28 mouse cellular contexts compared by ENCODE assay signal in the genomic region with DNA sequence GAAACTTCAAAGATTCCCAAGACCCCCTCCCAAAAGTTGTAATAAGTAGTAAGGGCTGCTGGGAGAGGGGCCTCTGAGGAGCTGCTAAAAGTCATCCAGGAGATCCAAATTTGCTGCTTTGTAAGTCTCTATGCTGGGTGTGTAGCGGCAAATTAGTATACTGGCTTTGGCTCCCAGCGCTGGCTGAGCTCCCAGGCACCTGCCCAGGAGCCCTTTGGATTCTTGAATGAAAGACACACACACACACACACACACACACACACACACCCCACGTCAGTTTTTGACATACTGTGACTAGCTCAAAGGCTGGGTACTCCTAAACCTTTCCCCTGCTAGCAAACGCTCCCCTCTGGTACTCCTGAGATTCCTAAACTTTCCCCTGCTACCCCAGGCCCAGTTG. TPM values are rescaled to one million over a fixed set of nuclear protein-coding genes. Genes with fewer than 3 reads are reported as not detected.
"Had no signal": no experiment of that assay in that cellular context is flagged by ENCODE, and none has a peak within 500 bp of the region (broad histone marks: within the 10 kb centered on the region; RNA-seq: fewer than 3 reads in every experiment).

No protein-coding gene starts in this region.

- H3K27me3 ChIP-seq: heart, embryonic 12.5 days; hindbrain, embryonic 12.5 days; intestine, embryonic 15.5 days; liver, embryonic 15.5 days had no signal

- H3K36me3 ChIP-seq: heart, embryonic 10.5 days; heart, embryonic 12.5 days; hindbrain, embryonic 10.5 days; hindbrain, embryonic 12.5 days; intestine, embryonic 15.5 days; limb, embryonic 10.5 days; limb, embryonic 12.5 days; liver, embryonic 13.5 days; liver, embryonic 15.5 days had no signal

- H3K4me2 ChIP-seq: heart, embryonic 12.5 days; hindbrain, embryonic 12.5 days; hindbrain, embryonic 14.5 days; intestine, embryonic 15.5 days; limb, embryonic 12.5 days; liver, embryonic 11.5 days; liver, embryonic 13.5 days; liver, embryonic 15.5 days had no signal

- ATAC-seq: hindbrain, embryonic 16.5 days; inflammation-experienced regulatory T-cells, adult 6 months; intestine, embryonic 15.5 days; intestine, postnatal 0 days; liver, postnatal 0 days had no signal

- H3K27ac ChIP-seq: gastrocnemius, adult 2 months; heart, embryonic 10.5 days; hindbrain, embryonic 10.5 days; hindbrain, embryonic 12.5 days; hindbrain, embryonic 14.5 days; intestine, embryonic 15.5 days; kidney, postnatal 0 days; layer of hippocampus, adult 2 months; left cerebral cortex, adult 2 months; limb, embryonic 10.5 days; limb, embryonic 12.5 days; liver, embryonic 13.5 days; liver, embryonic 15.5 days had no signal

- H3K4me3 ChIP-seq: gastrocnemius, adult 2 months; heart, embryonic 10.5 days; heart, embryonic 12.5 days; hindbrain, embryonic 10.5 days; hindbrain, embryonic 12.5 days; intestine, embryonic 15.5 days; layer of hippocampus, adult 2 months; left cerebral cortex, adult 2 months; limb, embryonic 10.5 days; limb, embryonic 12.5 days; liver, embryonic 13.5 days; liver, embryonic 15.5 days had no signal

- H3K9me3 ChIP-seq: heart, embryonic 10.5 days; heart, embryonic 12.5 days; hindbrain, embryonic 10.5 days; hindbrain, embryonic 12.5 days; intestine, embryonic 15.5 days; limb, embryonic 10.5 days; limb, embryonic 12.5 days; liver, embryonic 13.5 days; liver, embryonic 15.5 days had no signal

- H3K9ac ChIP-seq: heart, embryonic 12.5 days; hindbrain, embryonic 12.5 days; hindbrain, embryonic 14.5 days; intestine, embryonic 15.5 days; limb, embryonic 12.5 days; liver, embryonic 13.5 days; liver, embryonic 15.5 days; liver, postnatal 0 days had no signal

- H3K4me1 ChIP-seq: liver, embryonic 13.5 days; liver, embryonic 15.5 days had no signal

- DNase-seq: gastrocnemius, adult 2 months; gastrocnemius, postnatal 10 days; gastrocnemius, postnatal 25 days; heart, adult 18-20 months; heart, postnatal 10 days; heart, postnatal 4 days; kidney, adult 18-20 months; kidney, postnatal 25 days; kidney, postnatal 4 days; liver; liver, embryonic 13.5 days; liver, postnatal 0 days had no signal

RNA-seq across cellular contexts. Expression of a gene that starts 52.7 kb away (rescaled TPM):
- polyA plus RNA-seq: inflammation-experienced regulatory T-cells, adult 6 months had no signal
